Mouse (Mus musculus): Measurements from ENCODE around the gene Rpl18. TPM values are rescaled to one million over a fixed set of nuclear protein-coding genes. Genes with fewer than 3 reads are reported as not detected.

Gene Rpl18
- polyA plus RNA-seq, 1 experiment from 2014 or later = 1,005 TPM

DNA sequence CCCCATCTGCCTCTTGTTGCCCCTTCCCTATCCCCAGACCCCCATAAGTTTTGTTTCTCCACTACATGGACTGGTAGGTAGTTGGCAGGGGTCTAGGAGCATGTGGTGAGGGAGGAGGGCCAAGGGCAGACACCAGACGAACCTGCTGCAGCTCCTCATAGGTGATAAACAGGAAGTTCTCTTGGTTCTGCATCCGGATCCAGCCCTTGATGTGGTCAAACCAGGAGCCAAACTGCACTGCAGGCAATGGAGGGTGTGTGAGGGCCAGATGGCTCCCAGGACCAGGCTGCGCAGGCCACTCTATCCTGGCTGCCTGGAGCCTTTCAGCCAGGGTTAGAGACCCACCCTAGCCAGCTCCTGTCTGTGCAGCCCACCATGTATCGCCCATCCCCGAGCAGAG, 18.2 kb downstream of the Rpl18 start:
- no peaks in the 10 kb centered on the region for H3K27me3 ChIP-seq (ENCODE audit: control insufficient read depth, insufficient read depth, low read depth, low read length)
- H3K9ac ChIP-seq (ENCODE audit: low read length) = no peak overlapping the region
- H3K4me2 ChIP-seq (ENCODE audit: low read depth, low read length) = no peak overlapping the region
- no peak overlapping the region for H3K4me3 ChIP-seq (ENCODE audit: low read length)
- H3K9me3 ChIP-seq (ENCODE audit: control insufficient read depth, low read length) = no peaks in the 10 kb centered on the region
- H3K36me3 ChIP-seq (ENCODE audit: control insufficient read depth, insufficient read depth, low read length) = 0 out of 2 replicates have a peak, but pooled peaks cover 3% of the 10 kb centered on the region
- no peak overlapping the region for H3K27ac ChIP-seq (ENCODE audit: low read length)
- no peaks in the 10 kb centered on the region for H3K4me1 ChIP-seq (replicated peaks; ENCODE audit: control insufficient read depth, insufficient read depth, low read length)
- WGBS = 74% methylated on average over 5 of the region's 5 CpGs
- ATAC-seq (ENCODE audit: low read depth) = no peak

DNA sequence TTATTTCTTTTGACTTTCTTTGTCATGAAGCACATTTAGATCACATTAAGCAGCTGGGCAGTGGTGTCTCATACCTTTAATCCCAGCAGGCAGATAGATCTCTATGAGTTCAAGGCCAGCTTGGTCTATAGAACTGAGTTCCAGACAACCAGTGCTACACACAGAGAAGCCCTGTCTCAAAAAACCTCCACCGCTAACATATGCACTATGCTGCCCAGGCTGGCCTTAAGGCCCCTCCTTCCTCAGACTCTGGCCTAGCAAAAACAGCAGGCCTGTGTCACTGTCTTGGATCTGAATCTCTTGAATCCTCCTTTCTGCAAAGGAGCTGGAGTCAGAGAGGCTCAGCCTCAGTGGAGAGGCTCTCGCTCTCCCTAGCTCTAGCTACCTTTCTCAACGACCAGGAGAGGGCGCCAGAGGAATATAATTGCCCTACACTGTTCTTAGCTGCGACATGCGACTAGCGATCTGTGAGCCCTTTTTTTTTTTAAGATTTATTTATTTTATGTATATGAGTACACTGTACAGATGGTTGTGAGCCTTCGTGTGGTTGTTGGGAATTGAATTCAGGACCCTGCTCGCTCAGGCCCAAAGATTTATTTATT, 24.0 kb downstream of the Rpl18 start:
- no peaks in the 10 kb centered on the region for H3K36me3 ChIP-seq (ENCODE audit: control insufficient read depth, insufficient read depth, low read length)
- ATAC-seq (ENCODE audit: low read depth) = peak; percentile 84
- no peak overlapping the region for H3K4me3 ChIP-seq (ENCODE audit: low read length)
- H3K9me3 ChIP-seq (ENCODE audit: control insufficient read depth, low read length) = no peaks in the 10 kb centered on the region
- H3K27me3 ChIP-seq (ENCODE audit: control insufficient read depth, insufficient read depth, low read depth, low read length) = no peaks in the 10 kb centered on the region
- H3K27ac ChIP-seq (ENCODE audit: low read length) = no peak overlapping the region
- no peak overlapping the region for H3K9ac ChIP-seq (ENCODE audit: low read length)
- no peak overlapping the region for H3K4me2 ChIP-seq (ENCODE audit: low read depth, low read length)
- 0 out of 2 replicates have a peak, but pooled peaks cover 3% of the 10 kb centered on the region for H3K4me1 ChIP-seq (replicated peaks; ENCODE audit: control insufficient read depth, insufficient read depth, low read length)
- 7% methylated on average over 9 of the region's 9 CpGs for WGBS

DNA sequence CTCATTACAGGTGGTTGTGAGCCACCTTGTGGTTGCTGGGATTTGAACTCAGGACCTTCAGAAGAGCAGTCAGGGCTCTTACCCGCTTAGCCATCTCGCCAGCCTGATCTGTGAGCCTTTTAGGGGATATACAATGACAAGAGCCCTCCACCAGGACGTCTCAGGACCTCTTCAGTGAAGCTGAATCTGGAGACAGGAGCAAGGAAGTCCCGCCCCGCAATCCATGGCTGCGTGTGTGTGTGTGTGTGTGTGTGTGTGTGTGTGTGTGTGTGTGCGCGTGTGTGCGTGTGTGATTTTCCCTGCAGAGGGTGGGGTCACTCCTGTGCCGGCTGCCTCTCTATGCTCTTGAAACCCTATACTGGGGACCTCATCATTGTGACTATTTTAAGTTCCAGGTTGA, 24.6 kb downstream of the Rpl18 start:
- Histone ChIP-seq H3K9me3 (ENCODE audit: control insufficient read depth, low read length) (no peaks in the 10 kb centered on the region), H3K27me3 (ENCODE audit: control insufficient read depth, insufficient read depth, low read depth, low read length) (no peaks in the 10 kb centered on the region), H3K4me3 (ENCODE audit: low read length) (no peak overlapping the region), H3K4me2 (ENCODE audit: low read depth, low read length) (no peak overlapping the region), H3K36me3 (ENCODE audit: control insufficient read depth, insufficient read depth, low read length) (no peaks in the 10 kb centered on the region), H3K9ac (ENCODE audit: low read length) (no peak overlapping the region), H3K27ac (ENCODE audit: low read length) (no peak overlapping the region), H3K4me1 (replicated peaks; ENCODE audit: control insufficient read depth, insufficient read depth, low read length) (0 out of 2 replicates have a peak, but pooled peaks cover 3% of the 10 kb centered on the region)
- 52% methylated on average over 10 of the region's 10 CpGs for WGBS
- ATAC-seq (ENCODE audit: low read depth) = no peak

DNA sequence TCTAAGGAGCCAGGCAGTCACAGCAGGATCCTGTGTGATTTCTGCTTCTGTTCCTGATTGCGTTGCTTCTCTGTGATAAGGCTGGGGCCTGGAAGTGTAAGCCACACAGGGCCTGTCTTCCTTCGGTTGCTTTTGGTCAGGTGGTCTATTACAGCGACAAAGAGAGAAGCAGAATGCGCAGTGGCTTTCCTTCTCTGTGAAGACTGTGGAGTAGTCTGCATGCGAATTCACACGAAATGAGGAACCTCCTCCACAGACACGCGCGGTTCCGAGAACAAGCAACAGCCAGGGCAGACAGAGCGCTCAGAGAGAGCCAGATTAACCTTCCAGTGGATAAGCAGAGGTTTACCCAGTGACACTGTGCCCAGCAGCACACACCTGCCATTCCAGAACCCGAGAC, 26.1 kb downstream of the Rpl18 start:
- no peak overlapping the region; the same call in 1 of the 2 replicates for H3K9ac ChIP-seq (ENCODE audit: low read length)
- H3K9me3 ChIP-seq (ENCODE audit: control insufficient read depth, low read length) = no peaks in the 10 kb centered on the region
- H3K4me1 ChIP-seq (replicated peaks; ENCODE audit: control insufficient read depth, insufficient read depth, low read length) = 0 out of 2 replicates have a peak, but pooled peaks cover 3% of the 10 kb centered on the region
- H3K27me3 ChIP-seq (ENCODE audit: control insufficient read depth, insufficient read depth, low read depth, low read length) = no peaks in the 10 kb centered on the region
- no peak overlapping the region for H3K27ac ChIP-seq (ENCODE audit: low read length)
- no peak overlapping the region for H3K4me3 ChIP-seq (ENCODE audit: low read length)
- H3K4me2 ChIP-seq (ENCODE audit: low read depth, low read length) = peak overlapping the region; percentile 50; the same call in 1 of the 2 replicates
- 73% methylated on average over 12 of the region's 12 CpGs for WGBS
- ATAC-seq (ENCODE audit: low read depth) = no peak
- no peaks in the 10 kb centered on the region for H3K36me3 ChIP-seq (ENCODE audit: control insufficient read depth, insufficient read depth, low read length)

DNA sequence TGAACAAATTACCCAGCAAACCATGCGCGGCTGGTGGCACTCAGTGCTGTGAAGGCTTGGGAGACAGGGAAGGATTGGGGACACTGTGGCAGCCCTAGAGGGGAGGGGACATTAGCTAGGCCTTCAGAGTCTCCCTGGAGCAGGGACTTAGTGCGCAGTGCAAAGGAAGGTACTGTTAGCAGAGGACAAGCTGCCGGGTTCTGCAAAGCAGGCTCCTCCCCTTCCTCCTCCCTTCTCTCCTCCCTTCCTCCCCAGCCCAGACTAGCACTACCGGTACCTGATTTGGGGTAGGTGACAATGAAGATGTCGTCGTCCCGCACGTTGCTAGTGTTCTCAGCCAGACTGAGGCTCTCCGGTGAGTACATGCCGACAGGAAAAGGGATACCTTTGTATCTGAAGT, 26.5 kb downstream of the Rpl18 start:
- peak; percentile 59 for ATAC-seq (ENCODE audit: low read depth)
- peak overlapping the region; percentile 35 for H3K4me3 ChIP-seq (ENCODE audit: low read length)
- 20% methylated on average over 11 of the region's 11 CpGs for whole genome bisulfite sequencing
- no peaks in the 10 kb centered on the region for H3K9me3 ChIP-seq (ENCODE audit: control insufficient read depth, low read length)
- no peaks in the 10 kb centered on the region for H3K36me3 ChIP-seq (ENCODE audit: control insufficient read depth, insufficient read depth, low read length)
- peak overlapping the region; percentile 50 for H3K4me2 ChIP-seq (ENCODE audit: low read depth, low read length)
- no peaks in the 10 kb centered on the region for H3K27me3 ChIP-seq (ENCODE audit: control insufficient read depth, insufficient read depth, low read depth, low read length)
- peak overlapping the region; percentile 16 for H3K9ac ChIP-seq (ENCODE audit: low read length)
- H3K27ac ChIP-seq (ENCODE audit: low read length) = no peak overlapping the region
- H3K4me1 ChIP-seq (replicated peaks; ENCODE audit: control insufficient read depth, insufficient read depth, low read length) = 0 out of 2 replicates have a peak, but pooled peaks cover 3% of the 10 kb centered on the region

DNA sequence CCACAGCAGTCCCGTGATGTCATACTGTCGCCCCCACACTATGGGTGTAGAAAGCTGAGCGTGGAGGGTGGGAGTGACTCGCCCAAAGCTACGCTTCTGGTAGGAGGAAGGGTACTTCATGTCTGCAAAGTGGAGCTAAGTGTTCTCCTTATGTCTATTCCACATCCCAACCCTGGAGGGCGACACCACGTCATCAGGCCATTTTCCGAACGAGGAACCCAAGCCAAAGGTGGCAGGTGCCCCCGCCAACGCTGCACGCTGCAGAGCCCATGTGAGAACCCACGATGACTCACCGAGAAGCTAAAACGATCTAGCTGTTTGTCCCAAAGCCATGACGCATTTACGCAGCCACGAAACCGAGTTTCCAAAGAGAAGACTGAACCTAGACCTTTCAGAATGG, 27.1 kb downstream of the Rpl18 start:
- peak overlapping the region; percentile 35 for H3K4me3 ChIP-seq (ENCODE audit: low read length)
- no peaks in the 10 kb centered on the region for H3K27me3 ChIP-seq (ENCODE audit: control insufficient read depth, insufficient read depth, low read depth, low read length)
- no peaks in the 10 kb centered on the region for H3K36me3 ChIP-seq (ENCODE audit: control insufficient read depth, insufficient read depth, low read length)
- H3K27ac ChIP-seq (ENCODE audit: low read length) = no peak overlapping the region
- peak overlapping the region; percentile 16 for H3K9ac ChIP-seq (ENCODE audit: low read length)
- peak overlapping the region; percentile 50 for H3K4me2 ChIP-seq (ENCODE audit: low read depth, low read length)
- 24% methylated on average over 19 of the region's 19 CpGs for whole genome bisulfite sequencing
- ATAC-seq (ENCODE audit: low read depth) = peak; percentile 21; the same call in 1 of the 2 replicates
- 0 out of 2 replicates have a peak, but pooled peaks cover 3% of the 10 kb centered on the region for H3K4me1 ChIP-seq (replicated peaks; ENCODE audit: control insufficient read depth, insufficient read depth, low read length)
- H3K9me3 ChIP-seq (ENCODE audit: control insufficient read depth, low read length) = no peaks in the 10 kb centered on the region

DNA sequence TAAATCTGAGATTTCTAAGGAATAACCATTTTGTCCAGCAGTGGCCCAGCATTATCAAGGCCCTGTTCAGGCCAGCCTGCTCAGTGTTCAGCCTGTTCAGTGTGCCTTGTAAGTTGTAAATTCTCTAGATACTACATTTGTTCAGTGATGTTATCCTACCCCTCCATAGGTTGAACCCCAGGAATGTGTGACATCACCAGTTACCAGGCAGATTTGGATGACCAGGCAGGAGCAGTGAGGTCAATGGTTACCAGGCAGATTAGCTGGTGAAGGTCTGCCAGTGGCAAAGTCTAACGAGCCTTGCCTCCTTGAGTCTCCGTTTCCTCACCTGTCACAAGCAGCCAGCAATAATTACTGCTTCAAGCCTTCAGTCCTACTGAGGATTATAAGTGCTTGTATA, 29.1 kb downstream of the Rpl18 start:
- Histone ChIP-seq H3K27me3 (ENCODE audit: control insufficient read depth, insufficient read depth, low read depth, low read length) (no peaks in the 10 kb centered on the region), H3K9me3 (ENCODE audit: control insufficient read depth, low read length) (no peaks in the 10 kb centered on the region), H3K4me3 (ENCODE audit: low read length) (no peak overlapping the region), H3K4me1 (replicated peaks; ENCODE audit: control insufficient read depth, insufficient read depth, low read length) (peaks cover 6% of the 10 kb centered on the region; the same call in 1 of the 2 replicates), H3K36me3 (ENCODE audit: control insufficient read depth, insufficient read depth, low read length) (no peaks in the 10 kb centered on the region), H3K9ac (ENCODE audit: low read length) (no peak overlapping the region), H3K27ac (ENCODE audit: low read length) (no peak overlapping the region), H3K4me2 (ENCODE audit: low read depth, low read length) (no peak overlapping the region)
- ATAC-seq (ENCODE audit: low read depth) = peak; percentile 34; the same call in 1 of the 2 replicates
- WGBS = 24% methylated on average over 2 of the region's 2 CpGs

DNA sequence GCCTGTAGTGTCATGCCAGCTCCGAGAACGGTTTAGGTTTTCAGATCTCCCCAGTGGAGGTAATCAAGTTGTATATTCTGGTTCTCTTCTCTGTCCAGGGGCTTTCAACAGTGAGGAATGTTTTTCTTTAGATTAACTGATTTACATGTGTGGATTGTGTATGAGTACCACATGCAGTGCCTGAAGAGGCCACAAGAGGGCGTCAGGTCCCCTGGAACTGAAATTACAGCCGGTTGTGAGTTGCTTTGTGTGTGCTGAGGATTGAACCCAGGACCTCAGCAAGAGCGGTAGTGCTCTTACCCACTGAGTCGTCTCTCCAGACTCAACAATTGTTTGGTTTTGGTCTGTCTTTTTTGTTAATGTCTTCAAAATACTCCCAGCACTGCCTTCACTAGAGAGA, 31.3 kb downstream of the Rpl18 start:
- no peaks in the 10 kb centered on the region for H3K9me3 ChIP-seq (ENCODE audit: control insufficient read depth, low read length)
- ATAC-seq (ENCODE audit: low read depth) = no peak
- no peak overlapping the region for H3K9ac ChIP-seq (ENCODE audit: low read length)
- WGBS = 57% methylated on average over 6 of the region's 6 CpGs
- no peaks in the 10 kb centered on the region for H3K36me3 ChIP-seq (ENCODE audit: control insufficient read depth, insufficient read depth, low read length)
- no peaks in the 10 kb centered on the region for H3K27me3 ChIP-seq (ENCODE audit: control insufficient read depth, insufficient read depth, low read depth, low read length)
- no peak overlapping the region for H3K4me2 ChIP-seq (ENCODE audit: low read depth, low read length)
- no peak overlapping the region for H3K4me3 ChIP-seq (ENCODE audit: low read length)
- H3K27ac ChIP-seq (ENCODE audit: low read length) = no peak overlapping the region
- H3K4me1 ChIP-seq (replicated peaks; ENCODE audit: control insufficient read depth, insufficient read depth, low read length) = peaks cover 5% of the 10 kb centered on the region; the same call in 1 of the 2 replicates

DNA sequence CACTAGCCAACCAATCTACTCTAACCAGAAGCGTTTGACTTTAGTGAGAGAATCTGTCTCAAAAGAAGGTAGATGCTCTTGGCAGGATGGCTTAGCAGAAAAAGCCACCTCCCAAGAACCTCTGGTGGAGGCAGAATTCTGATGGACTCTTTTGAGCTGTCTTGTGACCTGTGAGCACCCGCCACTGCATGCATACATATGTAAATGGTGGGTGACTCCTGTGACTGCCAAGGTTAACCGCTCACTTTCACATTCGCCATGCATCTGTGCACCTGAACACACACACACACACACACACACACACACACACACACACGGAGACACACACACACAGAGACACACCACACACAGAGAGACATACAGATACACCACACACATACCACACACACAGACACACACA, 32.2 kb downstream of the Rpl18 start:
- 79% methylated on average over 5 of the region's 5 CpGs for WGBS
- no peak for ATAC-seq (ENCODE audit: low read depth)

More for the DNA sequence above, 32.2 kb downstream of the Rpl18 start:
- no peak overlapping the region for H3K9ac ChIP-seq (ENCODE audit: low read length)
- no peak overlapping the region for H3K27ac ChIP-seq (ENCODE audit: low read length)
- H3K4me2 ChIP-seq (ENCODE audit: low read depth, low read length) = no peak overlapping the region
- no peaks in the 10 kb centered on the region for H3K36me3 ChIP-seq (ENCODE audit: control insufficient read depth, insufficient read depth, low read length)
- H3K9me3 ChIP-seq (ENCODE audit: control insufficient read depth, low read length) = no peaks in the 10 kb centered on the region
- H3K4me3 ChIP-seq (ENCODE audit: low read length) = no peak overlapping the region
- H3K4me1 ChIP-seq (replicated peaks; ENCODE audit: control insufficient read depth, insufficient read depth, low read length) = peaks cover 3% of the 10 kb centered on the region; the same call in 1 of the 2 replicates
- no peaks in the 10 kb centered on the region for H3K27me3 ChIP-seq (ENCODE audit: control insufficient read depth, insufficient read depth, low read depth, low read length)
